Mouse (Mus musculus) cerebellum, adult 2 months (tissue): Measurements from ENCODE around the gene Erp29.

Experiments
- CTCF ChIP-seq: fragments of 200-500 bp; IDR thresholded peaks from 2 replicates; pipeline ENCODE4 v1.5.1; 2011; ENCODE audit warnings: low read depth, mild to moderate bottlenecking, control low read depth, low read length, moderate library complexity, borderline replicate concordance; ENCODE audit not compliant: insufficient read depth
- POLR2A ChIP-seq: fragments of 200-500 bp; IDR thresholded peaks from 2 replicates; pipeline ENCODE4 v1.6.1; 2011; ENCODE audit warnings: low read length, control low read depth, borderline replicate concordance; ENCODE audit not compliant: insufficient read depth

- TF ChIP-seq POLR2A (no peak), CTCF (no peak)
These were observed 13.6 kb downstream of the Erp29 start for GRCm38 (mm10) chr5:121438756-121439155.
